Mouse (Mus musculus): Measurements from ENCODE around the gene Gm10488. TPM values are rescaled to one million over a fixed set of nuclear protein-coding genes. Genes with fewer than 3 reads are reported as not detected.
"Not testable (repeated sequence)": the region's sequence is repeated elsewhere in the genome, so short reads cannot be mapped to it uniquely, and the experiment has no call there.

Gene Gm10488
- not detected in 2 replicates for polyA plus RNA-seq (2014; fragmentation: Nextera tagmentation; extraction: Ambion mirVana)

- not testable (repeated sequence) for H3K36me3 ChIP-seq (ENCODE audit: control insufficient read depth, insufficient read depth, low read length); ATAC-seq (replicated peaks; ENCODE audit: low FRiP score); H3K27ac ChIP-seq (ENCODE audit: low read depth, low read length); H3K4me1 ChIP-seq (replicated peaks; ENCODE audit: control insufficient read depth, insufficient read depth, low read length); H3K9me3 ChIP-seq (ENCODE audit: control insufficient read depth, low read length); H3K27me3 ChIP-seq (replicated peaks; ENCODE audit: control insufficient read depth, insufficient read depth, low read length); H3K4me3 ChIP-seq (ENCODE audit: low read depth, low read length); DNase-seq (ENCODE audit: low spot score); H3K9ac ChIP-seq (ENCODE audit: low read depth, low read length); H3K4me2 ChIP-seq
- WGBS: no CpG with 5 or more reads among the region's 6 CpGs
Measured at GRCm38 (mm10) chrX:29976014-29976413, at the start of gene Gm10488. Gm10488 (plus strand) TSS chrX:29976314.

Small RNA genes within 50 kb of the gene (microRNA-seq; reads per million reads assigned to microRNA genes)
- not detected for gene Gm44298 (ENCODE audit: borderline number of aligned reads)

All from liver, embryonic 11.5 days (tissue).